Mouse (Mus musculus): ENCODE measurements around the gene Tsks.

DNA sequence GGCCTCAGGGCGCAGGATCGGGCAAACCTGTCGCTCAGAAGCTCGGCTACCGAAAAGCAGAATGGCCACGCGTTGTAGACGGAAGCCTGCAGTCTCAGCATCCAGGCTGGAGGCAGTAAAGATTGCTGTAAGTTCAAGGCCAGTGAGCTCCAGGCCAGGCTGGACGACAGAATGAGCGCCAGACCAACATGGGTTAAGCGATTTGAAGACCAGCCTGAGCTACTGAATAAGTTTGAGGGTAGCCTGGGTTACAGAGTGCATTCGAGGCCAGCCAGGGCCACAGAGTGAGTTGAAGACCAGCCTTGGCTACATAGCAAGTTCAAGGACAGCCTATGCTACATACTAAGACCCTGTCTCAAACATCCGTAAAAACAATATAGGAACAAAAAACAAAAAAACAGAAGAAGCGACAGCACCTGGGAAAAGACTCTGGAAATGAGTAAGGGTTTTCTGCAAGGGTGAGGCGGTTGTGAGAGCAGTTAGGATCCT is 55.0 kb downstream of the Tsks start:
- TF ChIP-seq GATA1 (IDR thresholded peaks at IDR 0.05; ENCODE audit: borderline replicate concordance, low read length) (no peak), FLI1 (IDR thresholded peaks at IDR 0.05; ENCODE audit: low read length) (no peak)
